In genomic region chr17:25571453-25571820, GRCm38 (mm10) we compare ENCODE assay signal across 8 mouse cellular contexts. TPM values are rescaled to one million over a fixed set of nuclear protein-coding genes. Genes with fewer than 3 reads are reported as not detected.
DNase-seq lines count a peak whose midpoint lies in the region; ATAC-seq and TF ChIP-seq lines count a peak whose summit lies in the region.

No protein-coding gene starts in this region.

- H3K4me2 ChIP-seq in lung, embryonic 14.5 days, result peak overlapping the region; percentile 92
- peak overlapping the region; percentile 91 for H3K4me2 ChIP-seq in forebrain, embryonic 12.5 days
- peak overlapping the region; percentile 98 for H3K4me2 ChIP-seq in limb, embryonic 13.5 days (replicated peaks)

- H3K4me1 ChIP-seq in lung, embryonic 14.5 days (ENCODE audit: insufficient read depth), result peaks cover 4% of the 10 kb centered on the region; the same call in 1 of the 2 replicates
- H3K4me1 ChIP-seq in lung, adult 2 months (ENCODE audit: control insufficient read depth, insufficient read depth, low read length), result peaks cover 6% of the 10 kb centered on the region; the same call in 1 of the 2 replicates
- peaks cover 40% of the 10 kb centered on the region for H3K4me1 ChIP-seq in forebrain, embryonic 12.5 days
- peaks cover 48% of the 10 kb centered on the region for H3K4me1 ChIP-seq in limb, embryonic 13.5 days
- peaks cover 41% of the 10 kb centered on the region for H3K4me1 ChIP-seq in olfactory bulb, adult 2 months (ENCODE audit: control insufficient read depth, insufficient read depth, low read length)

- no peak for DNase-seq in lung, embryonic 14.5 days
- DNase-seq in lung, adult 2 months, result no peak
- DNase-seq in urinary bladder, adult 2 months (ENCODE audit: low spot score), result no peak
- DNase-seq in adrenal gland, adult 8-10 months, result no peak
- DNase-seq in left cerebral cortex, adult 8-10 months (ENCODE audit: low spot score in 2 of 2), result no peak

- peaks cover 27% of the 10 kb centered on the region for H3K27me3 ChIP-seq in lung, embryonic 14.5 days (ENCODE audit: insufficient read depth, low read length)
- peaks cover 76% of the 10 kb centered on the region for H3K27me3 ChIP-seq in forebrain, embryonic 12.5 days
- peaks cover 67% of the 10 kb centered on the region for H3K27me3 ChIP-seq in limb, embryonic 13.5 days

- H3K9me3 ChIP-seq in lung, embryonic 14.5 days (ENCODE audit: low read depth, low read length), result no peaks in the 10 kb centered on the region
- no peaks in the 10 kb centered on the region for H3K9me3 ChIP-seq in forebrain, embryonic 12.5 days
- H3K9me3 ChIP-seq in limb, embryonic 13.5 days, result no peaks in the 10 kb centered on the region

- no peak overlapping the region for H3K27ac ChIP-seq in lung, embryonic 14.5 days (ENCODE audit: low read depth)
- no peak overlapping the region for H3K27ac ChIP-seq in forebrain, embryonic 12.5 days
- peak overlapping the region; percentile 63; the same call in 1 of the 2 replicates for H3K27ac ChIP-seq in limb, embryonic 13.5 days
- no peak overlapping the region for H3K27ac ChIP-seq in olfactory bulb, adult 2 months (ENCODE audit: insufficient read depth, low read depth, low read length)

- H3K36me3 ChIP-seq in lung, embryonic 14.5 days (ENCODE audit: insufficient read depth), result no peaks in the 10 kb centered on the region
- 0 out of 2 replicates have a peak, but pooled peaks cover 6% of the 10 kb centered on the region for H3K36me3 ChIP-seq in forebrain, embryonic 12.5 days (replicated peaks)
- H3K36me3 ChIP-seq in limb, embryonic 13.5 days, result peaks cover 6% of the 10 kb centered on the region; the same call in 1 of the 2 replicates

- H3K9ac ChIP-seq in lung, embryonic 14.5 days, result peak overlapping the region; percentile 9; the same call in 1 of the 2 replicates
- H3K9ac ChIP-seq in forebrain, embryonic 12.5 days, result peak overlapping the region; percentile 61
- peak overlapping the region; percentile 60 for H3K9ac ChIP-seq in limb, embryonic 13.5 days

- no peak for ATAC-seq in lung, embryonic 14.5 days (ENCODE audit: insufficient read depth)
- ATAC-seq in forebrain, embryonic 12.5 days (ENCODE audit: low FRiP score), result no peak
- ATAC-seq in limb, embryonic 13.5 days (ENCODE audit: low FRiP score, low read depth), result no peak

- H3K4me3 ChIP-seq in lung, embryonic 14.5 days (ENCODE audit: low read depth, low read length), result peak overlapping the region; percentile 44
- H3K4me3 ChIP-seq in lung, adult 2 months (replicated peaks; ENCODE audit: extremely low read depth, low read depth, low read length), result no peak overlapping the region
- H3K4me3 ChIP-seq in forebrain, embryonic 12.5 days (replicated peaks), result peak overlapping the region; percentile 46
- peak overlapping the region; percentile 60 for H3K4me3 ChIP-seq in limb, embryonic 13.5 days
- peak overlapping the region; percentile 56 for H3K4me3 ChIP-seq in olfactory bulb, adult 2 months (ENCODE audit: insufficient read depth, low read depth, low read length)

- no peak for TF ChIP-seq POLR2A in lung, adult 2 months (IDR thresholded peaks at IDR 0.05; ENCODE audit: borderline replicate concordance, extremely low read depth, low read depth, low read length)
- TF ChIP-seq POLR2A in olfactory bulb, adult 2 months (IDR thresholded peaks at IDR 0.05; ENCODE audit: insufficient read depth, low read depth, low read length), result no peak

- no peak for TF ChIP-seq CTCF in lung, embryonic 14.5 days (IDR thresholded peaks at IDR 0.05; ENCODE audit: low read depth)
- TF ChIP-seq CTCF in lung, adult 2 months (IDR thresholded peaks at IDR 0.05; ENCODE audit: insufficient read depth, low read length), result no peak
- TF ChIP-seq CTCF in olfactory bulb, adult 2 months (IDR thresholded peaks at IDR 0.05; ENCODE audit: insufficient read depth, low read depth, low read length), result no peak

- WGBS in lung, embryonic 14.5 days, result 5% methylated on average over 8 of the region's 8 CpGs
- 15% methylated on average over 8 of the region's 8 CpGs for WGBS in lung, adult 2 months
- 5% methylated on average over 8 of the region's 8 CpGs for WGBS in forebrain, embryonic 12.5 days
- WGBS in limb, embryonic 13.5 days, result 4% methylated on average over 8 of the region's 8 CpGs
- WGBS in olfactory bulb, adult 2 months, result 31% methylated on average over 8 of the region's 8 CpGs

RNA-seq across cellular contexts. Expression of gene Sox8, which starts 1.0 kb away (rescaled TPM):
- 0.42 and 0.79 TPM in 2 replicates for polyA plus RNA-seq in lung, embryonic 14.5 days (2014; fragmentation: Nextera tagmentation; extraction: Ambion mirVana)
- polyA plus RNA-seq in lung, adult 2 months (2012; rRNA removed), result 0.49 and 0.62 TPM in 2 replicates
- 10.3 and 15.1 TPM in 2 replicates for polyA plus RNA-seq in forebrain, embryonic 12.5 days (2016; fragmentation: Nextera tagmentation; extraction: Ambion mirVana)
- 15.0 and 16.5 TPM in 2 replicates for polyA plus RNA-seq in limb, embryonic 13.5 days (2015; fragmentation: Nextera tagmentation; extraction: Ambion mirVana)
- not detected in 2 replicates for polyA plus RNA-seq in olfactory bulb, adult 2 months (2012; ENCODE audit: insufficient read depth, insufficient read length, low replicate concordance, missing spikeins)
- 1.2 and 1.5 TPM in 2 replicates for polyA plus RNA-seq in urinary bladder, adult 2 months (2012; rRNA removed)
- 1 to 10 TPM in 3 of 4 experiments, under 1 TPM in 1; 0.92 to 2.6 (median 1.2) TPM for total RNA-seq in adrenal gland, adult 8-10 months (2022)
- 10 to 100 TPM; 49.8 to 68.7 (median 54.9) TPM for total RNA-seq in left cerebral cortex, adult 8-10 months (2022)

RNA-seq across cellular contexts. Expression of gene Lmf1, which starts 7.4 kb away (rescaled TPM):
- 25.7 and 26.1 TPM in 2 replicates for polyA plus RNA-seq in lung, embryonic 14.5 days (2014; fragmentation: Nextera tagmentation; extraction: Ambion mirVana)
- polyA plus RNA-seq in lung, adult 2 months (2012; rRNA removed), result 15.8 and 22.4 TPM in 2 replicates
- polyA plus RNA-seq in forebrain, embryonic 12.5 days (2016; fragmentation: Nextera tagmentation; extraction: Ambion mirVana), result 17.8 and 21.0 TPM in 2 replicates
- 31.2 and 33.2 TPM in 2 replicates for polyA plus RNA-seq in limb, embryonic 13.5 days (2015; fragmentation: Nextera tagmentation; extraction: Ambion mirVana)
- not detected in 2 replicates for polyA plus RNA-seq in olfactory bulb, adult 2 months (2012; ENCODE audit: insufficient read depth, insufficient read length, low replicate concordance, missing spikeins)
- 12.5 and 16.6 TPM in 2 replicates for polyA plus RNA-seq in urinary bladder, adult 2 months (2012; rRNA removed)
- total RNA-seq in adrenal gland, adult 8-10 months (2022), result 10 to 100 TPM; 36.0 to 39.9 (median 38.2) TPM
- 10 to 100 TPM; 22.0 to 26.3 (median 24.6) TPM for total RNA-seq in left cerebral cortex, adult 8-10 months (2022)

Comparison
In these comparisons a context has a peak if more than half of its experiments do, and no peak if none do; other contexts are left out.
1. H3K9ac ChIP-seq: peak in every context shown above with its lines; median percentile 61 in forebrain, embryonic 12.5 days; 60 in limb, embryonic 13.5 days; 9 in lung, embryonic 14.5 days.